Mouse (Mus musculus) liver, postnatal 0 days (tissue): ENCODE data around the gene Ptcd3.

Source experiments
- CTCF ChIP-seq: sonication (generic); IDR thresholded peaks from 2 replicates; pipeline ENCODE4 v1.5.1; 2016; ENCODE audit warnings: antibody characterized with exemption, low read depth
- EP300 ChIP-seq: IDR thresholded peaks from 2 replicates; pipeline ENCODE4 v1.6.1; 2016; ENCODE audit warnings: antibody characterized with exemption, low read depth, mild to moderate bottlenecking

DNA sequence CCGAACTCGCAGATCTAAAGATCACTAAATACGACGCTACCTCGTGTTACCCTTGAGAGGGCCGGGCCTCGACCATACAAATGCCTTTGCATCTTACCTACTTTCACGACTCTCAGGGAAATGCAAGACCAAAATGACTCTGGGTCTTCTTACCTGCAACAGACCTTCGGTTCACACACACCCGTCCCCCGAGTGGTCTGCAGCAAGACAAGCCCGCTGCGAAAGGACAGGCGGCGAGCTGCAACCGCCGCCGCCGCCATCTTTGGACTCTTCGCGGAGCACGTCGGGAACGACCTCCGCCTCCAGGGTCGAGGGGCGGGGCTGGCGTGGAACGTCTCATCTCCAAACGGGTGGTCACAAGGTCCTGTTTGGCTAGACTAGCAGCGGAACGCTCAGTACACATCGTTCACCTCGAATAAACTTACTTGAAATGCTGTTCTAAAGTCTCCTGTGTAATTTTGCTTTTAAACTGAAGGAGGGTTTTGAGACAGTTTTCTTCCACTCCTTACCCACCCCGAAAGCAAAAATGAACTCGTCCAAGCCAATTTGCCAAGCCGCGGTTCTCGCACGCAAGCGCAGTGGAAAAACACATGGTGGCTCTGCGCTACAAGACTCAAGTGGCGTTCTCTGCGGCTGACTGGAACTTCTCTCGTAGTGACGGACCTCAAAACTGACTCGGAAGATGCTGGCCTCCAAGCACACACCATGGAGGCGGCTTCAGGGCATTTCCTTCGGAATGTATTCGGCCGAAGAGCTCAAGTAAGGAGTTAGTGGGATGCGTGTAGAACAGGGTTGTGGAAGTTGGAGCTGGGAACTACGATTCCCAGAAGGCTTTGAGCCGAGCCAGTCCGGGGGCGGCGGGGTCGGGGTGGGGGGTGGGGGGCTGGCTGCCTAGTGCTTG is at the start of gene Ptcd3, which contains the start of gene Polr1a:
- no peak for TF ChIP-seq CTCF
- peak; percentile 68; the same call in 1 of the 2 replicates for TF ChIP-seq EP300
